Mouse (Mus musculus) erythroid progenitor cell, adult 5-6 weeks (primary cell): ENCODE measurements around the gene Timm17b. TPM values are rescaled to one million over a fixed set of nuclear protein-coding genes. Genes with fewer than 3 reads are reported as not detected.
"Not testable (repeated sequence)": the region's sequence is repeated elsewhere in the genome, so short reads cannot be mapped to it uniquely, and the experiment has no call there.

Experiments used
- ATAC-seq: replicated peaks from 2 replicates; pipeline ENCODE4 v1.8.0; 2016; ENCODE audit warnings: moderate number of reproducible peaks, mild to moderate bottlenecking, moderate TSS enrichment, inconsistent platforms; ENCODE audit not compliant: poor library complexity, low FRiP score, severe bottlenecking
- total RNA-seq, 2 experiments: library from RNA; stranded (forward) in 1 of 2; stranded (reverse) in 1 of 2; fragments of 150-400 nt in 1 of 2; fragments of 186-747, 209-891 nt in 1 of 2; gene quantifications; 2 replicates each; pipeline versions ENCODE4 v1.2.3 to v1.2.4; 2015 to 2017; ENCODE audit warnings: low replicate concordance in 2 of 2

Gene Timm17b
- total RNA-seq (2015; ENCODE audit: low replicate concordance) = 53.2 and 63.4 TPM in 2 replicates
- 10.7 and 20.7 TPM in 2 replicates for total RNA-seq (2017; ENCODE audit: low replicate concordance)

GRCm38 (mm10) chrX:7898880-7899874, at the start of gene Timm17b, which contains the start of gene Pqbp1:
Gene Timm17b, plus strand, starts transcription at chrX:7899357.
Gene Pqbp1, minus strand, starts transcription at chrX:7899269.
- peak; percentile 96 for ATAC-seq

- peak; percentile 57 for ATAC-seq
Measured at GRCm38 (mm10) chrX:7854578-7854977, 44.6 kb upstream of the Timm17b start.

- ATAC-seq = 0 out of 2 replicates have a peak, but pooled peaks have one; percentile 25
Measured at GRCm38 (mm10) chrX:7859191-7859753, 39.9 kb upstream of the Timm17b start.

- ATAC-seq = no peak
Measured at GRCm38 (mm10) chrX:7863181-7863580, 36.0 kb upstream of the Timm17b start.

GRCm38 (mm10) chrX:7864551-7864950, 34.6 kb upstream of the Timm17b start:
- no peak for ATAC-seq

- ATAC-seq = no peak
Measured at GRCm38 (mm10) chrX:7865343-7865742, 33.8 kb upstream of the Timm17b start.

- ATAC-seq = no peak
Measured at GRCm38 (mm10) chrX:7865786-7866185, 33.4 kb upstream of the Timm17b start.

- no peak for ATAC-seq
Measured at GRCm38 (mm10) chrX:7867141-7867540, 32.0 kb upstream of the Timm17b start.

- no peak for ATAC-seq
Measured at GRCm38 (mm10) chrX:7868506-7868905, 30.7 kb upstream of the Timm17b start.

- no peak for ATAC-seq
Measured at GRCm38 (mm10) chrX:7869826-7870225, 29.3 kb upstream of the Timm17b start.

- ATAC-seq = peak; percentile 91
Measured at GRCm38 (mm10) chrX:7878007-7878419, 21.1 kb upstream of the Timm17b start, which contains the start of gene Pim2. Gene Pim2, plus strand, starts transcription at chrX:7878262.

- ATAC-seq = no peak
Measured at GRCm38 (mm10) chrX:7878495-7878894, 20.7 kb upstream of the Timm17b start.

GRCm38 (mm10) chrX:7879819-7880218, 19.3 kb upstream of the Timm17b start:
- ATAC-seq = no peak

- peak; percentile 90 for ATAC-seq
Measured at GRCm38 (mm10) chrX:7883841-7884567, 15.2 kb upstream of the Timm17b start, which contains the start of gene Slc35a2. Gene Slc35a2, plus strand, starts transcription at chrX:7884028.

GRCm38 (mm10) chrX:7898211-7898610, 946 bp upstream of the Timm17b start:
- no peak for ATAC-seq

GRCm38 (mm10) chrX:7904441-7904840, 5.3 kb downstream of the Timm17b start:
- no peak for ATAC-seq

GRCm38 (mm10) chrX:7907735-7908134, 8.6 kb downstream of the Timm17b start, which contains the start of gene Gm10491:
Gene Gm10491, minus strand, starts transcription at chrX:7907835.
- no peak for ATAC-seq

- not testable (repeated sequence) for ATAC-seq
Measured at GRCm38 (mm10) chrX:7909242-7909641, 10.1 kb downstream of the Timm17b start, which contains the start of gene Gm10490. Gene Gm10490, plus strand, starts transcription at chrX:7909542.

GRCm38 (mm10) chrX:7910473-7910872, 11.3 kb downstream of the Timm17b start:
- ATAC-seq = no peak

GRCm38 (mm10) chrX:7915669-7916068, 16.5 kb downstream of the Timm17b start:
- peak; percentile 78; the same call in 1 of the 2 replicates for ATAC-seq
